8 mouse cellular contexts compared by ENCODE assay signal in genomic region chr13:21168371-21169011, GRCm38 (mm10). TPM values are rescaled to one million over a fixed set of nuclear protein-coding genes. Genes with fewer than 3 reads are reported as not detected.
A peak's percentile ranks its signal among the peaks of the same experiment; 100 is the strongest.
DNase-seq lines count a peak whose midpoint lies in the region; ATAC-seq and TF ChIP-seq lines count a peak whose summit lies in the region.

No protein-coding gene starts in this region.

- H3K4me1 ChIP-seq in kidney, adult 2 months (ENCODE audit: control insufficient read depth, insufficient read depth, low read length), result peaks cover 3% of the 10 kb centered on the region; the same call in 1 of the 2 replicates
- H3K4me1 ChIP-seq in hindbrain, embryonic 11.5 days (replicated peaks; ENCODE audit: control insufficient read depth, insufficient read depth, low read length), result no peaks in the 10 kb centered on the region
- peaks cover 41% of the 10 kb centered on the region for H3K4me1 ChIP-seq in liver, embryonic 12.5 days
- peaks cover 9% of the 10 kb centered on the region for H3K4me1 ChIP-seq in neural tube, embryonic 12.5 days

- H3K9ac ChIP-seq in hindbrain, embryonic 11.5 days (ENCODE audit: low read depth, low read length), result peak overlapping the region; percentile 4; the same call in 1 of the 2 replicates
- H3K9ac ChIP-seq in liver, embryonic 12.5 days, result peak overlapping the region; percentile 68
- peak overlapping the region; percentile 33; the same call in 1 of the 2 replicates for H3K9ac ChIP-seq in neural tube, embryonic 12.5 days

- H3K27me3 ChIP-seq in kidney, adult 2 months (replicated peaks; ENCODE audit: control insufficient read depth, insufficient read depth, low read length), result no peaks in the 10 kb centered on the region
- no peaks in the 10 kb centered on the region for H3K27me3 ChIP-seq in hindbrain, embryonic 11.5 days (ENCODE audit: control insufficient read depth, insufficient read depth, low read length)
- peaks cover 9% of the 10 kb centered on the region; the same call in 1 of the 2 replicates for H3K27me3 ChIP-seq in liver, embryonic 12.5 days (replicated peaks)
- H3K27me3 ChIP-seq in neural tube, embryonic 12.5 days (replicated peaks), result no peaks in the 10 kb centered on the region

- under 1% methylated on average over 16 of the region's 16 CpGs for WGBS in kidney, adult 2 months
- WGBS in hindbrain, embryonic 11.5 days, result under 1% methylated on average over 16 of the region's 16 CpGs
- under 1% methylated on average over 16 of the region's 16 CpGs for WGBS in liver, embryonic 12.5 days (ENCODE audit: insufficient replicate concordance)
- under 1% methylated on average over 16 of the region's 16 CpGs for WGBS in neural tube, embryonic 12.5 days

- no peak overlapping the region for H3K27ac ChIP-seq in kidney, adult 2 months (ENCODE audit: insufficient read depth, low read depth, low read length)
- H3K27ac ChIP-seq in hindbrain, embryonic 11.5 days (ENCODE audit: low read depth, low read length), result no peak overlapping the region
- peak overlapping the region; percentile 77 for H3K27ac ChIP-seq in liver, embryonic 12.5 days
- H3K27ac ChIP-seq in neural tube, embryonic 12.5 days, result no peak overlapping the region

- peak overlapping the region; percentile 75 for H3K4me3 ChIP-seq in kidney, adult 2 months (ENCODE audit: insufficient read depth, low read depth, low read length)
- peak overlapping the region; percentile 48 for H3K4me3 ChIP-seq in hindbrain, embryonic 11.5 days (ENCODE audit: low read depth, low read length)
- H3K4me3 ChIP-seq in liver, embryonic 12.5 days, result peak overlapping the region; percentile 72
- peak overlapping the region; percentile 52 for H3K4me3 ChIP-seq in neural tube, embryonic 12.5 days

- H3K9me3 ChIP-seq in hindbrain, embryonic 11.5 days (ENCODE audit: control insufficient read depth, low read length), result no peaks in the 10 kb centered on the region
- no peaks in the 10 kb centered on the region for H3K9me3 ChIP-seq in liver, embryonic 12.5 days (replicated peaks)
- H3K9me3 ChIP-seq in neural tube, embryonic 12.5 days, result no peaks in the 10 kb centered on the region

- no peak for TF ChIP-seq CTCF in kidney, adult 2 months (conservative IDR thresholded peaks at IDR 0.05; ENCODE audit: insufficient read depth, insufficient read length, low read depth, low read length)

- peak; percentile 65 for DNase-seq in kidney, adult 2 months
- DNase-seq in kidney, postnatal 25 days, result no peak
- DNase-seq in MN1 (ENCODE audit: low spot score), result peak; percentile 30
- peak; percentile 59 for DNase-seq in embryo, embryonic 9.5 days (ENCODE audit: extremely low spot score)
- DNase-seq in hindbrain, embryonic 11.5 days (ENCODE audit: low spot score), result peak; percentile 65
- DNase-seq in ovary, adult 18-20 months (ENCODE audit: low spot score), result no peak

- TF ChIP-seq POLR2A in kidney, adult 2 months (IDR thresholded peaks at IDR 0.05; ENCODE audit: low read depth, low read length), result no peak

- no peak for ATAC-seq in hindbrain, embryonic 11.5 days (ENCODE audit: low FRiP score)
- peak; percentile 17; the same call in 1 of the 2 replicates for ATAC-seq in liver, embryonic 12.5 days
- ATAC-seq in neural tube, embryonic 12.5 days (ENCODE audit: low FRiP score, low read depth), result no peak

- no peaks in the 10 kb centered on the region for H3K36me3 ChIP-seq in kidney, adult 2 months (ENCODE audit: control insufficient read depth, insufficient read depth, low read length)
- H3K36me3 ChIP-seq in hindbrain, embryonic 11.5 days (ENCODE audit: control insufficient read depth, insufficient read depth, low read length), result no peaks in the 10 kb centered on the region
- no peaks in the 10 kb centered on the region for H3K36me3 ChIP-seq in liver, embryonic 12.5 days
- H3K36me3 ChIP-seq in neural tube, embryonic 12.5 days, result no peaks in the 10 kb centered on the region

- H3K4me2 ChIP-seq in hindbrain, embryonic 11.5 days (replicated peaks; ENCODE audit: low read depth, low read length), result peak overlapping the region; percentile 76
- peak overlapping the region; percentile 93 for H3K4me2 ChIP-seq in liver, embryonic 12.5 days
- H3K4me2 ChIP-seq in neural tube, embryonic 12.5 days (replicated peaks), result peak overlapping the region; percentile 85

RNA-seq across cellular contexts. Expression of gene Trim27, which starts 10.8 kb away (rescaled TPM):
- polyA plus RNA-seq in kidney, adult 2 months (2012; rRNA removed), result 29.9 and 30.2 TPM in 2 replicates
- 133 and 144 TPM in 2 replicates for polyA plus RNA-seq in hindbrain, embryonic 11.5 days (2014; fragmentation: Nextera tagmentation; extraction: Ambion mirVana)
- 129 and 132 TPM in 2 replicates for polyA plus RNA-seq in liver, embryonic 12.5 days (2016; fragmentation: Nextera tagmentation; extraction: Ambion mirVana)
- polyA plus RNA-seq in neural tube, embryonic 12.5 days (2016; fragmentation: Nextera tagmentation; extraction: Ambion mirVana), result 124 and 125 TPM in 2 replicates

RNA-seq across cellular contexts. Expression of gene Olfr1368, which starts 22.8 kb away (rescaled TPM):
- not detected in 2 replicates for polyA plus RNA-seq in kidney, adult 2 months (2012; rRNA removed)
- not detected in 2 replicates for polyA plus RNA-seq in hindbrain, embryonic 11.5 days (2014; fragmentation: Nextera tagmentation; extraction: Ambion mirVana)
- polyA plus RNA-seq in liver, embryonic 12.5 days (2016; fragmentation: Nextera tagmentation; extraction: Ambion mirVana), result not detected in 2 replicates
- polyA plus RNA-seq in neural tube, embryonic 12.5 days (2016; fragmentation: Nextera tagmentation; extraction: Ambion mirVana), result not detected in 2 replicates

RNA-seq across cellular contexts. Expression of gene Olfr263, which starts 39.1 kb away (rescaled TPM):
- polyA plus RNA-seq in kidney, adult 2 months (2012; rRNA removed), result not detected in 2 replicates
- not detected in 2 replicates for polyA plus RNA-seq in hindbrain, embryonic 11.5 days (2014; fragmentation: Nextera tagmentation; extraction: Ambion mirVana)
- polyA plus RNA-seq in liver, embryonic 12.5 days (2016; fragmentation: Nextera tagmentation; extraction: Ambion mirVana), result not detected in 2 replicates
- not detected in 2 replicates for polyA plus RNA-seq in neural tube, embryonic 12.5 days (2016; fragmentation: Nextera tagmentation; extraction: Ambion mirVana)

RNA-seq across cellular contexts. Expression of gene Olfr1369-ps1, which starts 57.2 kb away (rescaled TPM):
- not detected in 2 replicates for polyA plus RNA-seq in kidney, adult 2 months (2012; rRNA removed)
- polyA plus RNA-seq in hindbrain, embryonic 11.5 days (2014; fragmentation: Nextera tagmentation; extraction: Ambion mirVana), result 0.04 TPM in 1 of 2 replicates, not detected in the other
- 0.10 TPM in 2 replicates for polyA plus RNA-seq in liver, embryonic 12.5 days (2016; fragmentation: Nextera tagmentation; extraction: Ambion mirVana)
- not detected in 2 replicates for polyA plus RNA-seq in neural tube, embryonic 12.5 days (2016; fragmentation: Nextera tagmentation; extraction: Ambion mirVana)

Comparison
In these comparisons a context has a peak if more than half of its experiments do, and no peak if none do; other contexts are left out.
1. DNase-seq: peak in kidney, adult 2 months (single experiment), MN1 (single experiment), embryo, embryonic 9.5 days (single experiment) and hindbrain, embryonic 11.5 days (single experiment); none in kidney, postnatal 25 days (0 of 2) and ovary, adult 18-20 months (single experiment).
2. H3K9ac ChIP-seq: peak in every context shown above with its lines; median percentile 68 in liver, embryonic 12.5 days; 33 in neural tube, embryonic 12.5 days; 4 in hindbrain, embryonic 11.5 days.
3. Peak in every context shown above with its lines, with median percentiles within 50 percentile points of each other: H3K4me3 ChIP-seq and H3K4me2 ChIP-seq.